Mouse (Mus musculus) monocyte, adult 5-6 weeks (primary cell): ENCODE data around the gene Nav3. TPM values are rescaled to one million over a fixed set of nuclear protein-coding genes. Genes with fewer than 3 reads are reported as not detected.

ENCODE experiments used
- ATAC-seq: fragments of 153-309, 156-312 bp; replicated peaks from 2 replicates; pipeline ENCODE4 v1.8.0; 2017; ENCODE audit warnings: mild to moderate bottlenecking; ENCODE audit not compliant: low TSS enrichment, insufficient number of reproducible peaks, severe bottlenecking, poor library complexity, low FRiP score
- total RNA-seq: library from RNA; stranded (forward); fragments of 200-1000, 200-491, 200-594 nt; gene quantifications from 3 replicates; pipeline ENCODE4 v1.2.3, GENCODE M21; 2017

Gene Nav3
- total RNA-seq, 1 experiment from 2014 or later = not detected

DNA sequence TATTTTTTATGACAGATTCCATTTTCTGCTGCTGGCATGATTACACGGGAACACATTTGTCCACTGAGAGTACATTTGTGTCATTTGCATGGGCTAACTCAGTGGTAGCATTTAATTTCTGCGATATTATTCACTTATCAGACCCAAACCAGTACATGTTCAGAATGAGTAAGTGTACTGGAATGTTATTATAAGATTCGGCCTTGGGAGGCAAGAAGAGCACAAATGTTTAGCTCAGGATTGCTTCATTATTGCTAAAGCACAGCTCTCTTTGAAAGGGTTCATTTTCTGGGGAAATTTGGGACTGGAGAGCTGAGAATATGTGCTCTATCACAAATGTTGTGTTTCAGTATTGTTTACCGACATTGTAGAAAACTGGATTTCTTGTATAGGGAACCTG is 788.6 kb downstream of the Nav3 start:
- ATAC-seq = no peak

- ATAC-seq = no peak
Observed at GRCm38 (mm10) chr10:109664629-109665317, 791.2 kb downstream of the Nav3 start.

- no peak for ATAC-seq
Observed at GRCm38 (mm10) chr10:109651516-109651915, 804.5 kb downstream of the Nav3 start.

GRCm38 (mm10) chr10:109643598-109643997 is 812.4 kb downstream of the Nav3 start:
- no peak for ATAC-seq

- ATAC-seq = no peak
Observed at GRCm38 (mm10) chr10:109641806-109642205, 814.2 kb downstream of the Nav3 start.

DNA sequence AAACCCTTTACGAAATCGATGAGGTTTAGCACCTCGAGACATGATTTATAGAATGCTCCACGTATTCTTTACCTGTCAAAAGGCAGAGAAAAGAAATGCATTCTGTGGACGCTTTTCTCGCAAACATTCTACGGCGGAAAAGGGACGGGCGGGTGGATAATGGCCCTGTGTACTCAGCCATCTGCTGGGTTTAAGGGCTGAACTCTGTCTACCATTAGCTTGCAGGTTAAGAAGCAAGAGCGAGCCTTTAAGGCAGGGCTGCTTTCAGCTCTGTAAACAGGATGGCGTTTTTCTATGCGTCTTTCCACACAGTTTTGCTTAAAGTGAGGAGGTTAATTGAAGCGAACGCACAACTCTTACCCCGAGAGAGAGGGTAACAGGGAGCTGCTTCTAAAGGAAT is 818.3 kb downstream of the Nav3 start:
- no peak for ATAC-seq
